Mouse (Mus musculus) megakaryocyte-erythroid progenitor cell, adult 5-6 weeks (primary cell): ENCODE results near the gene Pdzd7. TPM values are rescaled to one million over a fixed set of nuclear protein-coding genes. Genes with fewer than 3 reads are reported as not detected.

Experiments used
- ATAC-seq: replicated peaks from 2 replicates; pipeline ENCODE4 v1.8.0; 2016; ENCODE audit warnings: mild to moderate bottlenecking, inconsistent platforms; ENCODE audit not compliant: severe bottlenecking, poor library complexity, low FRiP score, low TSS enrichment
- total RNA-seq, 2 experiments: library from RNA; stranded (forward) in 1 of 2; stranded (reverse) in 1 of 2; fragments of 200-1000, 215-1000 nt in 1 of 2; fragments of >200 nt in 1 of 2; fragmentation: Nextera tagmentation in 1 of 2; gene quantifications; 2 replicates each; pipeline ENCODE4 v1.2.3; 2014 to 2017

Pdzd7 gene
- total RNA-seq, 2 experiments from 2014 or later, result not detected

GRCm38 (mm10) chr19:44989567-44990495 lies 55.7 kb downstream of the Pdzd7 start:
- no peak for ATAC-seq

- no peak for ATAC-seq
Observed at GRCm38 (mm10) chr19:44988831-44989566, 56.5 kb downstream of the Pdzd7 start, which contains the start of gene Sema4g. Sema4g (plus strand) TSS chr19:44989101.

- no peak for ATAC-seq
Observed at GRCm38 (mm10) chr19:44988321-44988720, 57.2 kb downstream of the Pdzd7 start.

- no peak for ATAC-seq
Observed at GRCm38 (mm10) chr19:44987851-44988250, 57.7 kb downstream of the Pdzd7 start.

GRCm38 (mm10) chr19:44987004-44987403 lies 58.5 kb downstream of the Pdzd7 start:
- no peak for ATAC-seq

- ATAC-seq, result no peak
Observed at GRCm38 (mm10) chr19:44985159-44985988, 60.1 kb downstream of the Pdzd7 start.

- ATAC-seq, result no peak
Observed at GRCm38 (mm10) chr19:44984420-44984819, 61.1 kb downstream of the Pdzd7 start.

GRCm38 (mm10) chr19:44983366-44983765 lies 62.2 kb downstream of the Pdzd7 start:
- ATAC-seq, result no peak

GRCm38 (mm10) chr19:44982477-44983115 lies 62.9 kb downstream of the Pdzd7 start:
- no peak for ATAC-seq

- no peak for ATAC-seq
Observed at GRCm38 (mm10) chr19:44980787-44981186, 64.7 kb downstream of the Pdzd7 start.

- ATAC-seq, result no peak
Observed at GRCm38 (mm10) chr19:44977148-44977547, 68.4 kb downstream of the Pdzd7 start.

Other genes starting within 250 kb of the Pdzd7 start
- 34.3 and 38.4 TPM in 2 replicates for gene Slf2, start 114.6 kb downstream of the Pdzd7 start, total RNA-seq (2014; fragmentation: Nextera tagmentation)
- 48.3 and 52.1 TPM in 2 replicates for gene Slf2, start 114.6 kb downstream of the Pdzd7 start, total RNA-seq (2017)
- 1.4 TPM in 1 of 2 replicates, not detected in the other for gene Sema4g, start 56.6 kb downstream of the Pdzd7 start, total RNA-seq (2014; fragmentation: Nextera tagmentation)
- not detected in 2 replicates for gene Sema4g, start 56.6 kb downstream of the Pdzd7 start, total RNA-seq (2017)
- gene Twnk, start 40.1 kb downstream of the Pdzd7 start, total RNA-seq (2014; fragmentation: Nextera tagmentation), result 32.5 and 37.0 TPM in 2 replicates
- 27.1 and 32.6 TPM in 2 replicates for gene Twnk, start 40.1 kb downstream of the Pdzd7 start, total RNA-seq (2017)
- 32.2 and 48.4 TPM in 2 replicates for gene Mrpl43, start 39.3 kb downstream of the Pdzd7 start, total RNA-seq (2014; fragmentation: Nextera tagmentation)
- 26.3 and 29.0 TPM in 2 replicates for gene Mrpl43, start 39.3 kb downstream of the Pdzd7 start, total RNA-seq (2017)
- gene Lzts2, start 31.3 kb downstream of the Pdzd7 start, total RNA-seq (2014; fragmentation: Nextera tagmentation), result 9.0 and 10.2 TPM in 2 replicates
- gene Lzts2, start 31.3 kb downstream of the Pdzd7 start, total RNA-seq (2017), result 7.8 and 7.9 TPM in 2 replicates
- gene Sfxn3, start 1.8 kb upstream of the Pdzd7 start, total RNA-seq (2014; fragmentation: Nextera tagmentation), result 10.6 and 23.4 TPM in 2 replicates
- 5.8 and 6.4 TPM in 2 replicates for gene Sfxn3, start 1.8 kb upstream of the Pdzd7 start, total RNA-seq (2017)
- 1.2 TPM in 1 of 2 replicates, not detected in the other for gene Kazald1, start 29.5 kb upstream of the Pdzd7 start, total RNA-seq (2014; fragmentation: Nextera tagmentation)
- 0.80 and 1.7 TPM in 2 replicates for gene Kazald1, start 29.5 kb upstream of the Pdzd7 start, total RNA-seq (2017)
- not detected in 2 replicates for gene Tlx1, start 105.0 kb upstream of the Pdzd7 start, total RNA-seq (2014; fragmentation: Nextera tagmentation)
- gene Tlx1, start 105.0 kb upstream of the Pdzd7 start, total RNA-seq (2017), result not detected in 2 replicates
- gene Lbx1, start 190.1 kb upstream of the Pdzd7 start, total RNA-seq (2014; fragmentation: Nextera tagmentation), result not detected in 2 replicates
- gene Lbx1, start 190.1 kb upstream of the Pdzd7 start, total RNA-seq (2017), result not detected in 2 replicates